30 mouse cellular contexts compared by ENCODE assay signal in genomic region chr1:115336317-115336716, GRCm38 (mm10).
"Had no signal": no experiment of that assay in that cellular context is flagged by ENCODE, and none has a peak within 500 bp of the region (broad histone marks: within the 10 kb centered on the region; RNA-seq: fewer than 3 reads in every experiment).

No protein-coding gene starts in this region.

- H3K27me3 ChIP-seq: limb, embryonic 12.5 days; limb, embryonic 13.5 days; limb, embryonic 15.5 days; liver, embryonic 12.5 days; liver, embryonic 13.5 days; liver, embryonic 15.5 days; lung, embryonic 15.5 days; megakaryocyte, embryonic 14.5 days; midbrain, embryonic 12.5 days; midbrain, embryonic 13.5 days had no signal

- H3K27ac ChIP-seq: left cerebral cortex, adult 2 months; limb, embryonic 10.5 days; limb, embryonic 12.5 days; limb, embryonic 13.5 days; limb, embryonic 15.5 days; liver, embryonic 12.5 days; liver, embryonic 13.5 days; liver, embryonic 14.5 days; liver, embryonic 15.5 days; lung, embryonic 15.5 days; macrophage; midbrain, embryonic 10.5 days; midbrain, embryonic 12.5 days; midbrain, embryonic 13.5 days had no signal

- ATAC-seq: liver, embryonic 12.5 days; liver, postnatal 0 days; lung, postnatal 0 days; midbrain, embryonic 13.5 days; midbrain, embryonic 16.5 days had no signal

- H3K9ac ChIP-seq: limb, embryonic 12.5 days; limb, embryonic 13.5 days; limb, embryonic 15.5 days; liver, embryonic 12.5 days; liver, embryonic 13.5 days; liver, embryonic 14.5 days; liver, embryonic 15.5 days; liver, postnatal 0 days; lung, embryonic 14.5 days; lung, embryonic 15.5 days; midbrain, embryonic 12.5 days; midbrain, embryonic 13.5 days had no signal

- DNase-seq: left cerebral cortex, postnatal 4 days; liver; liver, embryonic 13.5 days; liver, postnatal 0 days; lung, adult 18-20 months; lung, adult 2 months; lung, embryonic 14.5 days; lung, postnatal 10 days; lung, postnatal 14 days; lung, postnatal 4 days; midbrain, embryonic 14.5 days had no signal

- H3K36me3 ChIP-seq: limb, embryonic 10.5 days; limb, embryonic 12.5 days; limb, embryonic 13.5 days; limb, embryonic 15.5 days; liver, embryonic 12.5 days; liver, embryonic 13.5 days; liver, embryonic 15.5 days; lung, embryonic 15.5 days; midbrain, embryonic 10.5 days; midbrain, embryonic 12.5 days; midbrain, embryonic 13.5 days had no signal

- H3K4me1 ChIP-seq: limb, embryonic 10.5 days; limb, embryonic 12.5 days; limb, embryonic 13.5 days; limb, embryonic 15.5 days; liver, embryonic 12.5 days; liver, embryonic 13.5 days; liver, embryonic 15.5 days; lung, embryonic 15.5 days; megakaryocyte, embryonic 14.5 days; midbrain, embryonic 10.5 days; midbrain, embryonic 12.5 days; midbrain, embryonic 13.5 days had no signal

- H3K4me2 ChIP-seq: limb, embryonic 12.5 days; limb, embryonic 13.5 days; limb, embryonic 15.5 days; liver, embryonic 11.5 days; liver, embryonic 12.5 days; liver, embryonic 13.5 days; liver, embryonic 15.5 days; lung, embryonic 14.5 days; lung, embryonic 15.5 days; midbrain, embryonic 11.5 days; midbrain, embryonic 12.5 days; midbrain, embryonic 13.5 days had no signal

- H3K4me3 ChIP-seq: left cerebral cortex, adult 2 months; limb, embryonic 10.5 days; limb, embryonic 12.5 days; limb, embryonic 13.5 days; limb, embryonic 15.5 days; liver, embryonic 12.5 days; liver, embryonic 13.5 days; liver, embryonic 15.5 days; lung, embryonic 15.5 days; megakaryocyte, embryonic 14.5 days; midbrain, embryonic 10.5 days; midbrain, embryonic 12.5 days; midbrain, embryonic 13.5 days; myocyte had no signal

- H3K9me3 ChIP-seq: limb, embryonic 10.5 days; limb, embryonic 12.5 days; limb, embryonic 13.5 days; limb, embryonic 15.5 days; liver, embryonic 12.5 days; liver, embryonic 13.5 days; liver, embryonic 15.5 days; lung, embryonic 15.5 days; megakaryocyte, embryonic 14.5 days; midbrain, embryonic 10.5 days; midbrain, embryonic 12.5 days; midbrain, embryonic 13.5 days had no signal
